Mouse (Mus musculus): ENCODE results near the gene Lingo1. TPM values are rescaled to one million over a fixed set of nuclear protein-coding genes. Genes with fewer than 3 reads are reported as not detected.
A peak's percentile ranks its signal among the peaks of the same experiment; 100 is the strongest.

Gene Lingo1
- polyA plus RNA-seq, 1 experiment from 2014 or later = 83.0 TPM

GRCm38 (mm10) chr9:56580101-56580500 lies 216.2 kb downstream of the Lingo1 start:
- 23% methylated on average over 4 of the region's 4 CpGs for WGBS
- Histone ChIP-seq H3K4me2 (ENCODE audit: low read length) (no peak overlapping the region), H3K4me3 (ENCODE audit: low read depth, low read length) (no peak overlapping the region), H3K27me3 (ENCODE audit: control insufficient read depth, insufficient read depth, low read depth, low read length) (no peaks in the 10 kb centered on the region), H3K9me3 (replicated peaks; ENCODE audit: control insufficient read depth, low read length, poor library complexity, severe bottlenecking) (no peaks in the 10 kb centered on the region), H3K27ac (ENCODE audit: low read length) (no peak overlapping the region), H3K36me3 (ENCODE audit: control insufficient read depth, insufficient read depth, low read length) (no peaks in the 10 kb centered on the region), H3K4me1 (ENCODE audit: control insufficient read depth, insufficient read depth, low read length) (peaks cover 19% of the 10 kb centered on the region), H3K9ac (ENCODE audit: low read depth, low read length) (no peak overlapping the region)
- no peak; the same call in 1 of the 2 replicates for ATAC-seq

GRCm38 (mm10) chr9:56577405-56577804 lies 218.9 kb downstream of the Lingo1 start:
- no peaks in the 10 kb centered on the region for H3K27me3 ChIP-seq (ENCODE audit: control insufficient read depth, insufficient read depth, low read depth, low read length)
- peaks cover 19% of the 10 kb centered on the region for H3K4me1 ChIP-seq (ENCODE audit: control insufficient read depth, insufficient read depth, low read length)
- H3K4me2 ChIP-seq (ENCODE audit: low read length) = no peak overlapping the region
- H3K36me3 ChIP-seq (ENCODE audit: control insufficient read depth, insufficient read depth, low read length) = no peaks in the 10 kb centered on the region
- no peaks in the 10 kb centered on the region for H3K9me3 ChIP-seq (replicated peaks; ENCODE audit: control insufficient read depth, low read length, poor library complexity, severe bottlenecking)
- H3K4me3 ChIP-seq (ENCODE audit: low read depth, low read length) = no peak overlapping the region
- WGBS = 36% methylated on average over 11 of the region's 11 CpGs
- no peak overlapping the region for H3K27ac ChIP-seq (ENCODE audit: low read length)
- no peak for ATAC-seq
- no peak overlapping the region for H3K9ac ChIP-seq (ENCODE audit: low read depth, low read length)

DNA sequence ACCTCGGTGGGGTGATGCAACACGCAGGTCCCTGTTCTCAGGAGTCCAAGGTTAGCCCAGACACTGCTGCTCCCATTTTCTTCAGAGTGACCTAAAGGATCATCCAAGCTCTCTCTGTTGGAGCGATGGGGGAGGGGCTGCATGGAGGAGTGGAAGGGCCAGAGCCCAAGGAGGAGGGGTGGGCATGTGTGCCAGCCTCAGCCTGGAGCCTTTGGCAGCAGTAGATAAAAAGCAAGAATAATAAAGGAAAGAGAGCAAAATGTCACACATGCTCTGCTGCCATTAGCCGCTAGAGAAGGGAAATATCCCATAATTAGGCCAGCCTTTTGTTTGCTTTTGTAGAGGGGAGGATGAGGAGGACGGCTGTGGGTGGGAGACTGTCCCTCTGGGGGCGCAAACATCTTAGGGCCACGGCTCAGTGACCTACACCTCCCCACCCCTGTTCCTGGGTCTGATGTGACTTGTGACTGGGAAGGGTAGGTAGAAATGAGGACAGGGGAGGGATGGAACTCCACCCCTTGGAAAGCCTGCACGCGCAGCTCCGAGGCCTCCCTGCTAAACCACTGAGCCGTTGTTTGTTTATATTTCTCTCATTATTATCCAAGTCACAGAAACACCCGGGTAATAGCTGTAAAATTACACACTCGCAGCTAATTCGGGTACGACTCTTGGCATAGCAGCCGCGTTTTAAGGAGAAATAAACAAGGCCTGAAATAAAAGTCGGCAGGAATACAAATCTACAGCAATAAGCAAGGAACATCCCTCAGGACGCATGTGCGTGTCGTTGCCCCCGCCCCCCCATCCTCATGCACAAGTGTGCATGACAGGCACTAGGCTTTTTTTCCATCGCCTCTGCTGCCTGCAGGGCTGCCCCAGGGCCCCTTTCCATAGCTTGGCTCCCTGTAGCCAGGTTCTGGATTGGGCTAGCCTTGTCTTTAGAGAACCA lies 223.5 kb downstream of the Lingo1 start:
- Histone ChIP-seq H3K27ac (ENCODE audit: low read length) (peak overlapping the region; percentile 51), H3K4me2 (ENCODE audit: low read length) (no peak overlapping the region), H3K9ac (ENCODE audit: low read depth, low read length) (0 out of 2 replicates have a peak overlapping the region, but pooled peaks have one; percentile 6), H3K4me3 (ENCODE audit: low read depth, low read length) (no peak overlapping the region), H3K27me3 (ENCODE audit: control insufficient read depth, insufficient read depth, low read depth, low read length) (no peaks in the 10 kb centered on the region), H3K9me3 (replicated peaks; ENCODE audit: control insufficient read depth, low read length, poor library complexity, severe bottlenecking) (no peaks in the 10 kb centered on the region), H3K36me3 (ENCODE audit: control insufficient read depth, insufficient read depth, low read length) (no peaks in the 10 kb centered on the region), H3K4me1 (ENCODE audit: control insufficient read depth, insufficient read depth, low read length) (peaks cover 9% of the 10 kb centered on the region; the same call in 1 of the 2 replicates)
- ATAC-seq = peak; percentile 52; the same call in 1 of the 2 replicates
- WGBS = 45% methylated on average over 23 of the region's 23 CpGs

Other genes with a start within 250 kb of the Lingo1 start
- not detected in 2 replicates for gene Odf3l1, start 68.2 kb upstream of the Lingo1 start, polyA plus RNA-seq (2015; fragmentation: Nextera tagmentation; extraction: Ambion mirVana)
- gene Cspg4, start 68.6 kb upstream of the Lingo1 start, polyA plus RNA-seq (2015; fragmentation: Nextera tagmentation; extraction: Ambion mirVana) = 7.3 and 7.8 TPM in 2 replicates
- gene Snx33, start 131.9 kb upstream of the Lingo1 start, polyA plus RNA-seq (2015; fragmentation: Nextera tagmentation; extraction: Ambion mirVana) = 2.2 and 2.7 TPM in 2 replicates
- 66.9 and 72.9 TPM in 2 replicates for gene Imp3, start 141.0 kb upstream of the Lingo1 start, polyA plus RNA-seq (2015; fragmentation: Nextera tagmentation; extraction: Ambion mirVana)
- gene Snupn, start 154.4 kb upstream of the Lingo1 start, polyA plus RNA-seq (2015; fragmentation: Nextera tagmentation; extraction: Ambion mirVana) = 27.2 and 32.0 TPM in 2 replicates
- 24.4 and 25.8 TPM in 2 replicates for gene Ptpn9, start 198.5 kb upstream of the Lingo1 start, polyA plus RNA-seq (2015; fragmentation: Nextera tagmentation; extraction: Ambion mirVana)